Mouse (Mus musculus) embryo, embryonic 10.5 days (tissue): ENCODE results near the gene Ppp5c.

Source experiments
- DNase-seq: peaks from one replicate; pipeline ENCODE4 v3.0.0-alpha.2; 2015; ENCODE audit warnings: low spot score

Gene Ppp5c

DNA sequence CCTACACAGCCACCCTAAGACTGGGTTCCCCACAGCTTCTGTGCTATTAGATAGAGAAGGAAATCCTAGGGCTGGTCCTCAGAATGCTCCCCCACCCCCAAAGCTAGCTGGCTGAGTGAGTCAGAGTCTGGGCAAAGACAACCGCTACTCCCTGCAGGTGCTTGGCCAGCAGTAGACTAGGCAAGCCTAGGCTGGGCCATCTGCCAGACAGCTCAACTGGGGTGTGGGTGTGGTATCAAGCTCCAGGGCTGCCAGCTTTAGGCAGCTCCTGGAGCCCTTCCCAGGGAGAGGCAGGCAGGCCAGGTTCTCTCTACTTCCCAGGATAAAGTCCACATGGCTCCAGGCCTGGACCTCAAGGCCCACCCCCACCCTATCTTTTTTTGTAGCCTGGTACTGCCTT is 10.7 kb downstream of the Ppp5c start:
- no peak for DNase-seq

DNA sequence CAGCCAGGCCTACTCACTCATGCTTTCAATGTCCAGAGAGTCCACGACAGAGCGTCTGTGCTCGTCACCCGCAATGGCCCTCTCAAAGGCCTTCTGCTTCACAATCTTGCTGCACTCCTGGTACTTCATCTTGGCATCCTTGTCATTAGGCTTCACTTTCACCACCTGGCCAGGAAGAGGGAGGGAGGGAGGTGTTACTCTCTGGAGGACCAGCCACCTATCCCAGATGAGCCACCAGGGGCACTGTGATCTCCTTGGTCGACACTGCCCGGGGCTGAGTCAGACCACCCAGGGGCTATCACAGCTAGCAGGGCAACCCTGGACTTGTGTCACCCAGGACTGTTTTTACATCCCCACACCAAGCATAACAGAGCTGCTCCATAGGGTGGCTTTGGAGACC is 12.3 kb downstream of the Ppp5c start:
- no peak for DNase-seq

- no peak for DNase-seq
Observed at GRCm38 (mm10) chr7:17011909-17012590, 15.7 kb downstream of the Ppp5c start.

GRCm38 (mm10) chr7:17010010-17010347 is 17.7 kb downstream of the Ppp5c start:
- no peak for DNase-seq

DNA sequence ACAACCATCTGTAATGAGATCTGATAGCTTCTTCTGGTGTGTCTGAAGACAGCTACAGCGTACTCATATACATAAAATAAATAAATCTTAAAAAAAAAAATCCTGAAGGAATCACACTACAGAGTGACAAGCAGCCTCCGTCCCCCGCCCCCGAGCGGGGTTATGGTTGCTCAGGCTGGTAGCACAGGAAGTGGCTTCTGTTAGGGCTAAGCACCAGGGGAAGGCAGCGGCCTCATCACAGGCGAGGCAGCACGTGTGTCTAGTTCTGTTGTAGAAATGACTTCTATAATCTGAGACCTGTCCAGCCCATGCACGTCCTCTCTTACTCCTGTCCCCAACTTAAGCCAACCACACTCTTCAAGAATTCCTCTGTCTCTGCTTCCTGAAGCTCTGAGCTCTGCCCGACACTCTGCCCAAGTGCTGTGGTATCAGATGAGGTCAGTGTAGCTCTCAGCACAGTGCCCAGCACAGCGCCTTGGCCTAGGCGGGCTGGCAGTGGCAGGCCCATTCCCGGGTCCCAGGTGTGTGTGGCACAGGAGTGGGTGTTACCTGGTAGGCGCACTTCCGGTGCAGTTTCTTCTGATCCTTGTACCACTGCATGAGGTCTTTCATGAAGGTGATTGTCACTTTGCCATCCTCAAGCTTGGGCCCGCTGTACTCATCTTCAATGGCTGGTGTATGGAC is 18.3 kb downstream of the Ppp5c start:
- DNase-seq = no peak

DNA sequence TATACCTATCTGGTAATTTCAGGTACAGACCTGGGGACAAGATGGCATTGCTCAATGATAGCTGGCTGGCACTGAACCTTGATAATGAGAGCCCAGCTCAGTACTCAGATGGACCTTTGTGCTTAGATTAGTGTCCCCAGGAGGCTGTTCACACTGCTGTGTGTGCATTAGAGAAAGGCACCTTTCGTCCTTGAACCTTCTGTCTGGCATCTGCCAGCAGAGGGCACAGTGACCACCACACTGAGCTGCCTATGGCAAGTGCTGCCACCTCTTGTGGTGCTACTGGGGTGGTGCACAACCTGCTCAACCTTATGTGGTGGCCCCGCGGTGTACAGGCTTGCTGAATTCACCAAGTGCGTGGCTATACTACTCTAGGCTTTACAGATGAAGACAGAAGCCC is 20.4 kb downstream of the Ppp5c start:
- no peak for DNase-seq

DNA sequence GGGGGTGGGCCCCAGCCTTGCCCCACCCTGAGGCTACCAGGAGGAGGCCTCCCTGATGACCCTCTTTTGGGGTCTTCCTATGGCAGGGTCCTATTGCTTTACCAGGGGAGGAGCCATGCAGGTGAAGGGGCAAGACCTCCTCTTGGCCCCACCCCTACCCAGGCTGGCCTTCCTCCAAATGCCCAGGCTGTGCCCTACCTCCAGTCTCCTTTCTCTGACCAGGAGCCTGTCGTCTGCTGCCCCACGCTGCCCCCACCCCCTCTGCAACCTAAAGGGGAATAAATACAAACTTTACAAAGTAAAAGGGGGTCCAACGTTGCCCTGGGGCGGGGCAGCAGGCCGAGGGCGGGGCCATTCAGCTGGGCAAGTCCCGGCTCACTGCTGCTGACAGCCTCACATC is 23.0 kb downstream of the Ppp5c start:
- DNase-seq = no peak

DNA sequence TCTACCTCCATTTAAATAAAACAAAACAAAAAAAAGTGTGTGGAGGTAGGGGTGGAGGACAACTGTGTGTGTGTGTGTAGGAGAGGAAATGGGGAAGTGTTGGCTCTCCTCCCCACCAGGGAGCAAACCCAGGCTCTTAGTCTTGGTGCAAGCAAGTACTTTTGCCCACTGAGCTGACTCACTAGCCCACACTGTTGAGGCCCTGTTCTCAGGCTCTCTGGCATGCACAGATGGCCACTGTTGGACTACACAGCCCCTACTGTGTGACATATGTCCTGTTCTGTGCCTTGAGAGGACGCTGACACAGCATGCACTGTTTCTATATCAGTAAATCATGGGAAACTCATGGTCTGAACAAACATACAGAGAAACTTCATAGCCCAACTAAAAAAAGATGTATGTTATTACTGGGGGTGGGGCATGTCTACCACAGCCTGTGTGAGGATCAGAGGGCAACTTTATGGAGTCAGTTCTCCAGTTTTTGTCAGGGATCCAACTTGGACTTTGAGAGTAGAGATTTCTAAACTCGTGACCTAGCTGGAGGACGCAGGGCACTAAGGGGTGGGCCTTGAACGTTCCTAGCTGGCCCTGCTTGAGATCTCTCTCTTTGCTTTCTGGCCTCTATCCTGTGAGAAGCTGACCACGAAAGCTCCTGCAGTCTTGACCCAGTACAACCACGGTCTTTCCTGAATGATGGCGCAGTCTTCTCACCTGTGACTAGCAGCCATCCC is 24.3 kb downstream of the Ppp5c start:
- no peak for DNase-seq

DNA sequence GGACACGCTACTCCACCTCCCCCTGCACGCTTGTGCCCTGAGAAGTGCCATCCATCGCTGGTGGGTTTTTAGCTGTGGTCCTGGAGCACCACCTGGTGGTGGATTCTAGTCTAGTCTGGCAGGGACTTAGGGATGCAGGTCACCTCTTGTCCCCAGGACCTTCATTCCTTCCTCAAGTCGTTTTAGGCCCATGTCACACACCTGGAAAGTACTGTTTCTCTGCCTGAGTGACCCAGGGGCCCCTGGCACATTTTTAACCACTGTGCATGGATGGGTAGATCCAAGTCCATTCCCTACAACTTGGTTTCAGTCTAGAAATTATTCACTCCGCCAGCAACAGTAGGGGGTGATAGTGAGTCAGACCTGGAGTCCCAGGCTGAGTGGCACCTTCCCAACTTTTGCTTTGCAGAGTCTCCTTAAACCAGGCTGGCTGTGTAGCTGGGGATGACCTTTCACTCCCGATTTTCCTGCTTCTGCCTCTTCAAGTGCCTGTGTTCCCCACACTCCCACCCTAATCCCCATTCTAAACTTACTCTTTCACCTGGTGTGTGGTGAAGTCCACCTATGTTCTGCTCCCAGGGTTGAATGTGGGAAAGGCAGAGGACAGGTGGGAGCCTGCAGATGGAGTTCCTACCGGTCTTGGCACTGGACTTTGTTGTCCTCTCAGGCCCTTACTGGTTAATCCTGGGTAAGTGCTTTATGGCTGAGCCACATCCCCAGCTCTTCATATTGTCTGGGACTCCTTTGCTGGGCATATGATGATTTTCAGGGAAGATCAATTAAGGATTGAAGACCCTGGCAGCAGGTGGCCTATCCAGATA is 25.1 kb downstream of the Ppp5c start:
- DNase-seq = peak; percentile 91

DNA sequence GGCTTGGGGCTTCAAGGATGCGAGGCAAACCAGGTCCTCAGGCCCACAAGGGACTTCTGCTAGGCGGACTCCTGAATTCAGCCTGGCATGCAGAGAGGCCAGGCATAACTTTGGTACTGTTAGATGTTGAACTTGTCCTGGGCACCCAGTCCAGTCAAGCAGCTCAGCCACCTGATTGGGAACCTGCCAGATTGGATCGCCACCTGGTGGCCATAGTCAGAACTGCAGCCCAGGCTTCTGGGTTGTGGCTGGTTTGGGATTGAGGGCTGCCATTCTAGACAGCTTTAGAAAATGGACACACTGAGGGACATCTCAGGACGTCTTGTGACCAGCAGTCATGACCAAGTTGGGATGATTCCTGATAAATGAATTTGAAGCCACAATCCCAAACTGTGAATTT is 28.1 kb downstream of the Ppp5c start:
- peak; percentile 90 for DNase-seq

GRCm38 (mm10) chr7:16999233-16999632 is 28.5 kb downstream of the Ppp5c start:
- DNase-seq = no peak

- no peak for DNase-seq
Observed at GRCm38 (mm10) chr7:16995345-16995744, 32.4 kb downstream of the Ppp5c start.

DNA sequence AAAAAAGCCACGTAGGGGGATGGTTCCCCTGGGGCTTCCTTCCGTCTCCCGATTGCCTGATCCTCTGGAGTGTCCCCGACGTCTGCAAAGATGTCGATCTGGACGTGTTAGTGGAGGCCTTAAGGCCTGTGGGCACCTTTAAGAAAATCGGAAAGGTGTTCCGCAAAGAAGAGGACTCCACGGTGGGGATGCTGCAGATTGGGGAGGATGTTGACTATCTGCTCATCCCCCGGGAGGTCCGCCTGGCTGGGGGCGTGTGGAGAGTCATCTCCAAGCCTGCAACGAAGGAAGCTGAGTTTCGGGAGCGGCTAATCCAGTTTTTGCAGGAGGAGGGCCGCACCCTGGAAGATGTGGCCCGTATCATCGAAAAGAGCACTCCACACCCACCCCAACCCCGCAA is 33.3 kb downstream of the Ppp5c start:
- peak; percentile 44 for DNase-seq

GRCm38 (mm10) chr7:16993651-16994399 is 33.9 kb downstream of the Ppp5c start:
- peak; percentile 92 for DNase-seq

DNA sequence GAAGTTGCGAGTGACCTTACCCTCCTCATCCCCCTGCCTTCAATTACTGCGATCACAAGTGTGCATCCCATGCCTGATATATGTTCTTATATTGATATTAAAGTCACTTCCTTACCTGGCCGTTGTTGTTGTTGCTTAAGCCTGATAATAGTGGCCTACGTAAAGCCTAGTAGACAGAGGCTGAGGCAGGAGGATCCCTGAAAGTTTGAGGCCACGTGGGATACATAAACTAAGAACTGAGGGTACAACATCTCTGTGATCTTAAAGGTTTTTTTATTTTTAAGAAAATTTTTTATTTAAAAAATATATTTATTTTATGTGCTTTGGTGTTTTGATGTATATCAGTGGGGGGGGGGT is 35.3 kb downstream of the Ppp5c start, which contains the start of gene Ccdc8:
Gene Ccdc8 (plus strand): TSS at position 258 of the 357 bp plus-strand sequence.
- DNase-seq = no peak

GRCm38 (mm10) chr7:16991681-16992450 is 35.9 kb downstream of the Ppp5c start:
- DNase-seq = peak; percentile 91

DNA sequence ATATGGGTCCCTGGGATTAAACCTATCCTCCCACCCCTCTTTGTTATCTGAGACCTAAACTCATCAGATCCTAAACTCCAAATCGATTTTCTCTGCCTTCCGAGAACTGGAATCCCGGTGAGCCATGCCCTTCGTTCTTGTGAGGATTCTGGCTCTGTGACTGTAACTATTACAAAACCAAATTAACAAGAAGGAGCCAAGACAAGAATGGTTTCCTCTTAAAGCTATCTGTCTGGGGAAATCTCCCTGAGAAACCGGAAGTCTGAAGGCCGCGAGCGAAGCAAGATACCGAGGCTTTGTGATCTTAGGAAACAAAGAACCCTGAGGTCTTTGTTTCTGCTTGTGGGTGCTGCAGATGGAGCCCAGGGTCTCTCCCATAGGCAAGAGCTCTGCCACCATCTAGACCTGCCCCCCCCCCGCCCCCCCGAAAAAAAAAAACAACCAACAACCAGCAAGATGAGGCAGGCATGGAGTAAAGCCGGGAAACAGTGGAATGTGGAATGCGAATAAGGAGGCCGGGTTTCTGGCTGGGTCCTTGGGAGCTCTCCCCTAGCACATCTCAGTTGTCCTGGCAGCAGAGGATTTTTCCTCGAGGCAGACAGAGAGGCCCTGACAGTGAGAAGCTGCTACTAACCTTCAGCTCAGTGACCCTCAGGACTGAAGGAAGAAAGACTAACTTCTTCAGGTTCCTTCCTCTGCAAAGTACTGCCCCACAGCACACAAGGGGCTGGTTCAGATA is 37.5 kb downstream of the Ppp5c start:
- no peak for DNase-seq

GRCm38 (mm10) chr7:16988405-16988804 is 39.3 kb downstream of the Ppp5c start:
- no peak for DNase-seq

- no peak for DNase-seq
Observed at GRCm38 (mm10) chr7:16987541-16988149, 40.1 kb downstream of the Ppp5c start.
